Mouse (Mus musculus): Measurements from ENCODE around the gene Cd81. TPM values are rescaled to one million over a fixed set of nuclear protein-coding genes. Genes with fewer than 3 reads are reported as not detected.

Gene Cd81
- polyA plus RNA-seq, 1 experiment from 2014 or later, result 576 TPM

DNA sequence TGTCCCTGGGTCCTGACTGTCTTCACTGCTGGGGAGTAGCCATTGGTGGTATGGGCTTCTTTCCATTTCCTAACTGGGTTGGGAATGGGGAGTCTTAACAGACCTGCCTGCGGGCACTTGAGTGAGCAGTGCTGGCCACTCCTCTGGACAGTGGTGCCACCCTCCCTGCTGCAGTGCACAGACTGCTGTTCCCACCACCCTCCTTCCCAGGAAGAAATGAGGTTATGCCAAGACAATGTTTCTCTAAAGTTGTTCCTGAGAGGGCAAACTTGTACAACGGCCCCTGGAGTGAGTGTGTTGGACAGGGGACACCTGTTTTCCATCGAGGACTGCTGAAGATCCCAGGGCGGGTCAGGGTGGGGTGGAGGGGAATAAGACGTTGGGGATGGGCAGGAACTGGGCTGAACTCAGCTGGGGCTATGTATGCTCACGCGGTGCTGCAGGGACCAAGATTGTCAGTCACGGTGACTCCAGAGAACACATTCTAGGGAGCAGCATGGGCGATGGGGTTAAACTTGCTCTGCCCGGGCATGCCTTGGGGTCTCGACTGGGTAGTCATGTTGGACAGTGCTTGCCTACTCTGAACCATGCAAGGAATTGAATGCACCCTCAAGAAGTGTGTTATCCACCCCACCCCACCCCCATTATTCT is 1.5 kb downstream of the Cd81 start:
- 0 out of 2 replicates have a peak, but pooled peaks have one; percentile 19 for ATAC-seq (replicated peaks; ENCODE audit: low FRiP score)
- no peaks in the 10 kb centered on the region for H3K9me3 ChIP-seq (replicated peaks)
- 36% methylated on average over 11 of the region's 11 CpGs for whole genome bisulfite sequencing
- H3K4me2 ChIP-seq, result peak overlapping the region; percentile 87
- peak overlapping the region; percentile 95 for H3K9ac ChIP-seq
- H3K4me1 ChIP-seq, result peaks cover 63% of the 10 kb centered on the region
- H3K36me3 ChIP-seq, result peaks cover 8% of the 10 kb centered on the region; the same call in 1 of the 2 replicates
- H3K27me3 ChIP-seq, result no peaks in the 10 kb centered on the region
- H3K27ac ChIP-seq, result peak overlapping the region; percentile 93
- H3K4me3 ChIP-seq (replicated peaks), result peak overlapping the region; percentile 97

DNA sequence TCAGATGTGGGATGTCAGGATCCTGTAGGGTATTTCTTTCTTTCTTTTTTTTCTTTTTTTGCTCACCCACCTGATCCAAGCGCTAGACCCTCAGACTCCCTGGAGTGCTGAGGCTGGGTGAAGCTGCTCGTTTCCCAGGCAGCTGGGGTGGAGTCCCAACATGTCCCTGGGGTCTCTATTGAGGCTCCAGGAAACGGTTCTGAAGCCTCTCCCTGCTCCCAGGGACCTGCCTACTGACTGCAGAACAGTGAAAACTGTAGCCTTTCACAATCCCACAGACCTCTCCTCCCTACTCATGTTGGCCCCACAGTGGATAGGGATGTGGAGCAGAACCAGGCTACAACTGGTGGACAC is 2.0 kb downstream of the Cd81 start:
- no peaks in the 10 kb centered on the region for H3K9me3 ChIP-seq (replicated peaks)
- peak overlapping the region; percentile 97 for H3K4me3 ChIP-seq (replicated peaks)
- H3K4me1 ChIP-seq, result peaks cover 66% of the 10 kb centered on the region
- H3K4me2 ChIP-seq, result peak overlapping the region; percentile 87
- no peak for ATAC-seq (replicated peaks; ENCODE audit: low FRiP score)
- H3K27ac ChIP-seq, result peak overlapping the region; percentile 93; the same call in 1 of the 2 replicates
- no peaks in the 10 kb centered on the region for H3K27me3 ChIP-seq
- 33% methylated on average over 3 of the region's 3 CpGs for WGBS
- peaks cover 8% of the 10 kb centered on the region; the same call in 1 of the 2 replicates for H3K36me3 ChIP-seq
- peak overlapping the region; percentile 95 for H3K9ac ChIP-seq

DNA sequence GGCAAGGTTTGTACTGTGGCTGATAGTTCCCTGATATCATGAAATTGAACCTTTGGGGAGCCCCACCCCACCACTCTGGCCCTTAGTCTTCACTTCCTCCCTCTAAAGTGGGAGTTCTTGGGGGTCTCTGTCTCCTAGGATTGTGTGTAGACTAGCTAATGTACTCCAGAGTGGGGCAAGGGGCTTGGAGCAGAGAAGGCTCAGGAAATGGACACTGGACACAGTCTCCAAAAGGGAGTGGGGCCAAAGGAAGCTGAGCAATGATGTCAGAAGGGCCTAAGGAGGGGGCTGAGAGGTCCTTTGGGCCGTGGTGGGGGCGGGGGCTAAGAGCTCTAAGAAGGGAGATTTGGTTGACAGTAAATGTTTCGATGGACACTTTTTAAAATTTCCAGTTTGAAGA is 2.5 kb downstream of the Cd81 start:
- Histone ChIP-seq H3K9ac (peak overlapping the region; percentile 95), H3K36me3 (peaks cover 11% of the 10 kb centered on the region; the same call in 1 of the 2 replicates), H3K27ac (peak overlapping the region; percentile 93; the same call in 1 of the 2 replicates), H3K4me1 (peaks cover 66% of the 10 kb centered on the region), H3K9me3 (replicated peaks) (no peaks in the 10 kb centered on the region), H3K4me3 (replicated peaks) (peak overlapping the region; percentile 97), H3K27me3 (no peaks in the 10 kb centered on the region), H3K4me2 (peak overlapping the region; percentile 87)
- no peak for ATAC-seq (replicated peaks; ENCODE audit: low FRiP score)
- WGBS, result 68% methylated on average over 3 of the region's 3 CpGs

DNA sequence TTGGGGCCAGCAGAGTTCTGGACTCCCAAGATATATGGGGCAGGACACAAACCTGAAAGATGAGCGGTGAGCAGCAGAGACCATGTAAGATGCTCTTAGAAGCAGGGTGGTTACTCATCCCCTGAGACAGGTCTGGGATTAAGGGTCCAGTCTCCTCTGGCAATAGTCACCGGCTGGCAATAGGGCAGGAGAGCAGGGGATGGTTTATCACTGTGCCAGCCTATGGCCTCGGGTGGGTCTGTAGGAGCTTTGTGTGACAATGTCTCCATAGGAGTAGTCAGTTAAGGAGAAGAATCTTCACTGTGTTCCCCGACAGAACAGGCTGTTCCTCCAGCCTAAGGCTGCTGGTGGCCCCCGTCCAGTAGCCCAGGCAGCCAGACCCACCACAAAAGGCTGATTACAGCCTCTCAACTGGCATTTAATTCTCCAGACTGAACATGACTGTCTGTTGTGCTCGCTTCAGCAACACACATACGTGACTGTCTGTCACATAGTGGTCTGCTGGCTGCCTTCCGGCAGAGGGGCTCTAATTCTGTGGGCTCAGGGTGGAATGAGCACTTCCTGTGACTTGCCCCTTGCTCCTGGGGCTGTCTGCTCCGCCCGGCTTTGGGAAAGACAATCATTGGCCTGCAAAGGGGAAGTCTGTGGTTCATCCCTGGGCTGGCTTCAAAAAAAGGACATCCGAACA is 3.1 kb downstream of the Cd81 start:
- Histone ChIP-seq H3K4me3 (replicated peaks) (peak overlapping the region; percentile 97), H3K4me2 (peak overlapping the region; percentile 87), H3K36me3 (peaks cover 15% of the 10 kb centered on the region; the same call in 1 of the 2 replicates), H3K27me3 (no peaks in the 10 kb centered on the region), H3K4me1 (peaks cover 66% of the 10 kb centered on the region), H3K27ac (peak overlapping the region; percentile 93), H3K9me3 (replicated peaks) (no peaks in the 10 kb centered on the region), H3K9ac (0 out of 2 replicates have a peak overlapping the region, but pooled peaks have one; percentile 35)
- 63% methylated on average over 11 of the region's 11 CpGs for WGBS
- no peak for ATAC-seq (replicated peaks; ENCODE audit: low FRiP score)

DNA sequence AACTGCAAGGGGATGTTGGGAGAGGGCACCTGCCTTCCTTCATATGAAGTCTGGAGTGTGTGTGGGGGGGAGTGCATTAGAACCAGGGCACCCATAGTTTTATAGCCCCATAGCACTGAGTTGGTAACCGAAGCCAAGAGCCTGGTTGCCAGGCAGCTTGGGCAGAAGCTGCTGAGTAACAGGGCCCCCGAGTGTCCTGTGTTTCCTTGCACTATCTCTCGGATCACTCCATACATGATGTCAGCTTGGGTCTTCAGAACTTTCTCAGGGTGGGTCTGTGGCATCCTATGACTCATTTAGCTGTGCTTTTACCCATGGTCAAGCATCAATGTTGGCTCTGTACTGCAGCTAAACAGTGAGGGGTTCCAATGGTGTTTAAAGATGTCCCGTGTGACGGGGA is 4.5 kb downstream of the Cd81 start:
- no peak overlapping the region for H3K4me3 ChIP-seq (replicated peaks)
- H3K36me3 ChIP-seq, result peaks cover 27% of the 10 kb centered on the region
- peak overlapping the region; percentile 72 for H3K27ac ChIP-seq
- no peak overlapping the region for H3K9ac ChIP-seq
- WGBS, result 85% methylated on average over 5 of the region's 5 CpGs
- H3K9me3 ChIP-seq (replicated peaks), result no peaks in the 10 kb centered on the region
- peaks cover 62% of the 10 kb centered on the region for H3K4me1 ChIP-seq
- no peak for ATAC-seq (replicated peaks; ENCODE audit: low FRiP score)
- no peak overlapping the region for H3K4me2 ChIP-seq
- no peaks in the 10 kb centered on the region for H3K27me3 ChIP-seq

DNA sequence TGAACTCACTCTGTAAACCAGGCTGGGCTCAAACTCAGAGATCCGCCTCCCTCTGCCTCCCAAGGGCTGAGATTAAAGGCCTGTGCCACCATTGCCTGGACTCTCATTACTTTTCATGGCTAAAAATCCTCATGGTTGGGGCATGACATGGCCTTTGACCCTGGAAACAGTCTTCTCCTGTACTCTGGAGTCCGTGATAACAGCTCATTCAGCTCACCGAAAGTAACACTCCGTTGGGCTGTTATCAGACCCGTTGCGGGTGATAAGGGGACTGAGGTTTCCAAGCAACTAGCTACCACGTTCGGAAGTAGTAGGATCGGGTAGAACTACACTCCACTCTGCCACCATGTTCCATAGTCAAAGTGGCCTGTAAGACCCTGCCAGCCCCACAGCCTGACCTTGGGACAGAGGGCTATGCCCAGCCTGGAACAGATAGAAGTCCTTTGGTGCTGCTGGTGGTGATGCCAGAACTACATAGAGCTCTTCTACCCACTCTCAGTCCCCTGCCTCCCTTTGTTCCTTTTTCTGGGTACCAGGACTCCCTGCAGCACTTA is 5.2 kb downstream of the Cd81 start:
- H3K36me3 ChIP-seq, result peaks cover 34% of the 10 kb centered on the region
- H3K9ac ChIP-seq, result no peak overlapping the region
- no peak for ATAC-seq (replicated peaks; ENCODE audit: low FRiP score)
- H3K4me2 ChIP-seq, result peak overlapping the region; percentile 20
- WGBS, result 66% methylated on average over 9 of the region's 9 CpGs
- peak overlapping the region; percentile 72 for H3K27ac ChIP-seq
- no peaks in the 10 kb centered on the region for H3K27me3 ChIP-seq
- peaks cover 58% of the 10 kb centered on the region for H3K4me1 ChIP-seq
- H3K9me3 ChIP-seq (replicated peaks), result no peaks in the 10 kb centered on the region
- no peak overlapping the region for H3K4me3 ChIP-seq (replicated peaks)

DNA sequence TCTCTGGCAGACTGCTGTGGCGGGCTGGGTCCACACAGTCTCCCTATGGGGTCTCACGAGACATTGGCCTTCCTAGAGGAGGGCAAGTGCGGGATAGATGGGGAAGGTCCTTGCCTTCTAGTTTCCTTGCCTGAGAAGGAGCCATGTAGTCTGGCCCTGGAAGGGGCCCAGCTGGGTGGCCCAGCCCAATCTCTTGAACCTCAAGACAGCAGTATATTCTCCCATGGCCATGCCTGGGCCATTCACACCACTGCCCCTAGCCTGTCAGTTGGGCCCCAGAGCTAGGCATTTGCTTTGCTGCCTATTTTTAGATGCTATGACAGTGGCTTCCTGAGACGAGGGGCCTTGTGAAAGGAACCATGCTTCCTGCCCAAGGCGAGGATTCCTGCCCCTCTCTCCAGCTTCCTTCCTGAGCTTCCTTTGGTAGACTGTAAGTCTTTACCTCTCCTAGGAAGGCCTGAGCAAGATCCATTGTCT is 5.7 kb downstream of the Cd81 start:
- Histone ChIP-seq H3K27me3 (no peaks in the 10 kb centered on the region), H3K27ac (peak overlapping the region; percentile 72), H3K9me3 (replicated peaks) (no peaks in the 10 kb centered on the region), H3K9ac (no peak overlapping the region), H3K4me1 (peaks cover 58% of the 10 kb centered on the region), H3K4me3 (replicated peaks) (no peak overlapping the region), H3K36me3 (peaks cover 39% of the 10 kb centered on the region), H3K4me2 (peak overlapping the region; percentile 20; the same call in 1 of the 2 replicates)
- 67% methylated on average over 5 of the region's 5 CpGs for WGBS
- no peak for ATAC-seq (replicated peaks; ENCODE audit: low FRiP score)

DNA sequence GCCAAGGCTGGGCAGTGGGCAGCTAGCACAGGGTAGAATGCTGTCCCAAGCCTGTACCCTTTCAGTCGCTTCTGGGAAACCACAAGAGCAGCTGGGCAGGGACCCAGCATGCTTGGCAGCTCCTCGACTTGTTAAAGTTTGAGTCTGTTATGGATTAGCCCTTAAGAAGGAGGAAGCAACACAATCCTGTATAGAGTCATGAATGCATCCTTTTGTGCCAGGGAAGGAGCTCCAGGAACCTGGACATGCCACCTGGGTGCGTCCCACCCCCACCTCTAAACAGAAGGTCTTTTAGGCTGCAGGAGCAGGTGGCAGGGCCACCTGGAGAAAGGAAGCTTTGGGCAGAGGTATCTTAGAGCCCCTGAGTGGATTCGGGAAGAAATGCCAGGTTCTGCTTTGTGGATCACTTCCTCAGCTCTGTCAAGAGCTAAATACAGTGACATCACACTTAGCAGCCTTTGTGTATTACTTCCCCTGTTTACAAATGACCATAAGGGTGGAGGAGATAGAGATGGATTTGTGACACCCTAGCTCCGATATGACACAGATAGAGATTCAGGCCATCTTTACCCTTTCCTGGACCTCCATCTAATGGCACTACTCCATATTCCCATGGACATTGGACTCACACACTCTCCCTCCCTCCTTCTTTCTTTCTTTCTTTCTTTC is 6.8 kb downstream of the Cd81 start:
- ATAC-seq (replicated peaks; ENCODE audit: low FRiP score), result no peak
- no peak overlapping the region for H3K9ac ChIP-seq
- peaks cover 49% of the 10 kb centered on the region for H3K4me1 ChIP-seq
- peaks cover 50% of the 10 kb centered on the region for H3K36me3 ChIP-seq
- WGBS, result 71% methylated on average over 5 of the region's 5 CpGs
- no peaks in the 10 kb centered on the region for H3K9me3 ChIP-seq (replicated peaks)
- peak overlapping the region; percentile 72 for H3K27ac ChIP-seq
- no peaks in the 10 kb centered on the region for H3K27me3 ChIP-seq
- peak overlapping the region; percentile 20; the same call in 1 of the 2 replicates for H3K4me2 ChIP-seq
- H3K4me3 ChIP-seq (replicated peaks), result no peak overlapping the region

DNA sequence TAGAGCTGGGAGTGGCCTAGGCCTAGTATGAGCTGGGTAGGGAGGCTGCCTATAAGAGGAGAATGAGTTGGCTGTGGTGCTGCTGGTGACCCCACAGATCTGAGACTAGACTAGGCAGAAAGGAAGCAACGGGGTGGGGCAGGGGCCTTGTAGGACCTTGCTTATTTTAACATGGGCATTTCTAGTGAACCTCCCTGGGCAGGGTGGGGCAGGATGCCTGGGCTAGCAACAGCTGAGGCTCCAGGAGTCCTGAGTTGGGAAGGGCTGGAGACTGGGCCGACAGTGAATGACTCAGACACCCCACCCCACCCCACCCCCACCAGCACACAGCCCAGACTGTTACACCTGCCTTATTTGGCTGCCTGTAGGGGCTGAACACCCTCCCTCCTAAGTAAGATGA is 10.2 kb downstream of the Cd81 start:
- Histone ChIP-seq H3K36me3 (peaks cover 76% of the 10 kb centered on the region), H3K4me2 (no peak overlapping the region), H3K4me1 (peaks cover 16% of the 10 kb centered on the region), H3K9me3 (replicated peaks) (no peaks in the 10 kb centered on the region), H3K4me3 (replicated peaks) (no peak overlapping the region), H3K27ac (no peak overlapping the region), H3K9ac (no peak overlapping the region), H3K27me3 (no peaks in the 10 kb centered on the region)
- ATAC-seq (replicated peaks; ENCODE audit: low FRiP score), result no peak
- WGBS, result 81% methylated on average over 2 of the region's 2 CpGs

DNA sequence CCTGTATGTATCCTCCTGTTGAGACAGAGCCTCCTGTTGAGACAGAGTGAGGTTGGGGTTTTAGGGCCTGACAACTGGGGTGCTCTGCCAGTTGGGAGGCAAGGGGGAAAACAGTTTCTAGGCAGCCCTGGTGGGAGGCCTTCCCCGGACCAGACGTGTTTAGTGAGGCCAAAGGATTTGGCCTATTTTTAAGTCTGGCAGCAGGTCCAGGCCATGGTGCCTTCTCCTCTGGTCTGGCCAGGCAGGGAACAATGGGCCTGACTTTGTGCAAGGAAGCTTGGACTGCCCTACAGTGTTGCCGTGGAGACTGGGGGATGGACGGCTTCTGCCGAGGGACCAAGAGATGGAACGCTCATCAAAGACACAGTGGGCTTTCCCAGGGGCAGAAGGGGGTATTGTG is 11.7 kb downstream of the Cd81 start:
- WGBS, result 79% methylated on average over 6 of the region's 6 CpGs
- H3K36me3 ChIP-seq, result peaks cover 84% of the 10 kb centered on the region

DNA sequence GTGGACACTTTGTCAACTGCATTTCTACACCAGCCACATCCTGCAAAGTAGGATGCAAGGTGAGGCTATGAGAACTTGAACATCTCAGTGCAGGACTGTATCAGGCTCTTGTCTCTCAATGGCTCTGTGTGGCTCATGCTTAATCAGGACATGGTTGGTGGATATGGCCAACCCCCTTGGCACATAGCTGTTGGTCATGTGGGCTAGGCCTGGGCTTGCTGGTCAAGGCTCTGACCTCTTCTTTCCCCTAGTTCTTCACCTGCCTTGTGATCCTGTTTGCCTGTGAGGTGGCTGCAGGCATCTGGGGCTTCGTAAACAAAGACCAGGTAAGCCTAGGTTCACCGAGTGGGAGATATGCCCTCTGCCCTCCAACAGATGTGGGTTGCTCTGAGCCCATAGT is 13.2 kb downstream of the Cd81 start:
- H3K4me2 ChIP-seq, result no peak overlapping the region
- no peak overlapping the region for H3K4me3 ChIP-seq (replicated peaks)
- H3K27ac ChIP-seq, result no peak overlapping the region
- H3K4me1 ChIP-seq, result peaks cover 20% of the 10 kb centered on the region
- no peaks in the 10 kb centered on the region for H3K27me3 ChIP-seq
- no peak for ATAC-seq (replicated peaks; ENCODE audit: low FRiP score)
- no peak overlapping the region for H3K9ac ChIP-seq
- peaks cover 79% of the 10 kb centered on the region for H3K36me3 ChIP-seq
- 95% methylated on average over 2 of the region's 2 CpGs for whole genome bisulfite sequencing
- no peaks in the 10 kb centered on the region for H3K9me3 ChIP-seq (replicated peaks)

More for the DNA sequence above, 11.7 kb downstream of the Cd81 start:
- peaks cover 13% of the 10 kb centered on the region for H3K4me1 ChIP-seq
- H3K9ac ChIP-seq, result no peak overlapping the region
- no peak overlapping the region for H3K27ac ChIP-seq
- ATAC-seq (replicated peaks; ENCODE audit: low FRiP score), result no peak
- H3K9me3 ChIP-seq (replicated peaks), result no peaks in the 10 kb centered on the region
- no peaks in the 10 kb centered on the region for H3K27me3 ChIP-seq
- H3K4me2 ChIP-seq, result no peak overlapping the region
- H3K4me3 ChIP-seq (replicated peaks), result no peak overlapping the region

DNA sequence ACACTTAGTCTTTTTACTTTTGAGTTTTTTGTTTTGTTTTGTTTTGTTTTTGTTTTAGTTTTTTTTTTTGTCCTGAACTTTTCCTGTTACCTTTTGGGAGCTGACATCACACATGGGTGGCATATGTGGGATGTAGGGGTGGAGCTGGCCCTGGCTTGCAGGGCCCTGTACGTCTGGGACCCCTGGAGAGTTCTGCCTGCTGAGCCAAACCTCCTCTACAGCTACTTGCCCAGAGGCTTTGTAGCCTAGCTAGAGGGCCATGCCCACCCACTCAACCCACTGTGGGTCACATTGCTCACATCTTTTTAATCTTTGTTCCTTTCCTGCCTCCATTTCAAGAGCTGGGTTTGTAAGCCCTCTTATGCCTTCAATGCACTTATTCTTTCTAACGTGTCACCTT is 14.9 kb downstream of the Cd81 start:
- Histone ChIP-seq H3K4me3 (replicated peaks) (no peak overlapping the region), H3K27ac (peak overlapping the region; percentile 96), H3K36me3 (peaks cover 72% of the 10 kb centered on the region), H3K27me3 (no peaks in the 10 kb centered on the region), H3K4me1 (peaks cover 27% of the 10 kb centered on the region), H3K9ac (no peak overlapping the region), H3K4me2 (no peak overlapping the region), H3K9me3 (replicated peaks) (no peaks in the 10 kb centered on the region)
- 84% methylated on average over 2 of the region's 2 CpGs for WGBS
- ATAC-seq (replicated peaks; ENCODE audit: low FRiP score), result no peak
